Mouse (Mus musculus) lung, postnatal 4 days (tissue): ENCODE data around the gene Wnk2.
A peak's percentile ranks its signal among the peaks of the same experiment; 100 is the strongest.

Experiments used
- DNase-seq, 2 experiments: peaks; one replicate each; pipeline ENCODE4 v3.0.0; 2021

Wnk2 gene

DNA sequence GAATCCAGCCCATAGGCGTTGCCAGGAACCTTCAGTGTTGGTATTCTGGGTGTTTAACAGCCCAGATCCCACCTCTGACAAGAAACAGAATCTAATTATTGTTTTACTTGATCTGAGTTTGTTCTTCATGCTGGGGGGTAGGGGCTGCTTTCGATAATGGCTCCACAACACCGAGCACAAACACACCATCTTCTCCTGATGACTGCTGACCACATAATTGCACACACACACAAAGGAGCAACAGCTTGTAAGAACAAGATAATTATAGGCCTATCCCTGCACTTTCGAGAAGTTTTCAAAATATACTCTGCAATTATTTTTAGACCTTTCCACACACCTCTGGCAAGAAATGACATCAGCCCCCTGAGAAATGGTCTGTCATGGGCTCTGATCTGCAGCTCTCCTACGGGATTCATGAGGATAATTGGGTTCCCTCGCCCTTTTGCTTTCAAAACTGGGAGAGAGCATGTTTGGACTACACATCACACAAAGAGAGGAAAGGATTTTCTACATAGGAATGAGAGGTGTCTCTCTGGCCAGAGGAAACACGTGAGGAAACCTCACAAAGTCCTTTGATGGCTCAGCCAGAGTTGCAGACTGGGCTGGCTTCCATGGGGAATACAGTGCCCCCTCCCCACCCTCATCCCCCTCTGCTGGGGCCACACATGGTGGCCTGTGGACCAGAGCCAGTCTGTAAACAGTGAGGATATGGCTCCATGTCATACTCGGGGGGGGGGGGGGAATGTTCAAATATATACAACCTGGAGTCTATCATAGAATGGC is 118.9 kb downstream of the Wnk2 start:
- no peak for DNase-seq

DNA sequence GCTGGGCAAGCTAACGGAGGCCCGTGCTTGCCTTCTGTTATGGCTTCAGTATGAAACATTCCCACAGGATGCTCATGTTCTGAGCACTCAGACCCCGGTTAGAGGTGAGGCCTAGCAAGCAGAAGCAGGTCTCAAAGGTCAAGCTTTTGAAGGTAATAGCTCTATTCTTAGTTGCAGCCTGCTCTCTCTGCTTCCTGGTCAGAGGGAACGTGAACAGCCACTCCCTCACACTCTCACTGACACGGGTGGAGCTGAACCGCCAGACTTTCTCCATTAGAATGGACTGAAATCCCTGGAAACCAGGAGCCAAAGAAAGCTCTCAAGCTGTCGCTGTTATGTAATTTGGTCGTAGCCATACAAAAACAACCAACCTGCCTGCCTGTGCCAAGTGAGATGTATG is 120.8 kb downstream of the Wnk2 start:
- no peak for DNase-seq

DNA sequence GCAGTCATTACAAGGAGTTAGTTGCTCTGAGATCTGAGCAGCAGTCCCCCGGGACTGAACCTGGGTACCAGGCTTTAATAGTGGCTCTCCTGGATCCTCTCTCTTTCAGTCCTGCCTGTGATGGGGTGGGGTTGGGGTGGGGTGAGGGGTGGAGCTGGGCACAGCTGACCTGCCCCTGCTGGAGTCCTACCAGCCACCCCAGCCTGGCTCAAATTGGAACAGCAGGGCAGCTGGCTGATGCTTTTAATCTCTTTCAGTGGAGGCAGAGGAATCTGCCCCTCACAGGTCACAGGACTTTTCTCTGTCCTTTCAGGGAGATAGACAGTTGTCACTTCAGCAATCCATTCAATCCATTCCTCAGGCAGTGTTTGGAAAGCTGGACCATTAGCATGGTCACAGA is 122.3 kb downstream of the Wnk2 start:
- DNase-seq, result no peak

DNA sequence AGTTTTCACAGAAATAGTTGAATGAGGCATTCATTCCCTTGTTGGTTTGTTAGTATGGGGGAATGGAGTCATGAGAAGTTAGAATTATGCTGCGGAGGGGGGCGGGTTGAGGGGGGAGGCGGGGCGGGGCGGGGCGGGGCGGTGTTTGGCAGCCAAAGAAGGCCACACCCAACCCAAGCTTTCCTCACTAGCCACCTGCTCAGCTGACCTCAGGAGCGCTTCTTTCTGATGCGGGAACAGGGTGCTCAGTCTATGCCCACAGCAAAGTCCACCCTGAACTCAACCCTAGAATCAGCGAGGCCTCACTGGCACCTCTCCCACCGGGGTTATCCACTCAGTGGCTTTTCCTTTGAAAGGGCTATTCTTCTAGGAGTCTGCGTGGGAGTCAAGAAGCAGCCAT is 123.1 kb downstream of the Wnk2 start:
- DNase-seq, result no peak

DNA sequence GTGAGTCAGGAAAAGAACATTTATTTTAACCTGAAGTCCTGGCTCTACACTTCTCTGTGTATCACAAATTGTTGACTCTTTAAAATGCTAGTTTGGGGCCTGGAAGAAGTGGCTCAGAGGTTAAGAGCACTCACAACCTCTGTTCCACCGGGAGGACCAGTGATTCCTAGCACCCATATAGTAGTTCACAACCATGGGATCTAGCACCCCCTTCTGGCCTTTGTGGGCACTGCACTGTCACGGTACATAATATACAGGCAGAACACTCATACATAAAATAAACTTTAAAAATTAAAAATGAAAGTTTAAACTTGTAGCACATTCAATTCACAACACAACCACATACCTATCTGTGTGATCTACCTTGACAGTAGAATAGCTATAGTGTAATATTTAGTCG is 126.1 kb downstream of the Wnk2 start:
- DNase-seq, result peak in 1 of 2 experiments; percentile 44

DNA sequence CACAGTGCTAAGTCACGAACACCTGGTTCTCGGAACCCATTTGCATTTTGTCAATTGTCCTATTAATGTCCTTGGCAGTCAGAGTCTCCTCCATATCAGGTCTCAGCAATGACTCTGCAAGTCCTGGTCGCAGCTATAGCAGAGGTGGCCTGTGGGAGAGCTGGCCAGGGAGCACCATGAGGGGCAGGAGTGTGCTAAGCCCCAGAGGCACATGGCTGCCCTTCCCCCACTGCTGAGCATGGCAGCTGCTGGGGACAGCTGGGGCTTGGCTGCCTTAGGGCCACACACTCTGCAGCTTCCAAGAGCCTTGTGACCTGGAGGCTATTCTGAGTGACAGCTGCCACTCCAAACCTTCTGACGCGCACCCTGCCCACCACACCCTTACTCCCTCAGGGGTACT is 127.7 kb downstream of the Wnk2 start:
- DNase-seq, result no peak

DNA sequence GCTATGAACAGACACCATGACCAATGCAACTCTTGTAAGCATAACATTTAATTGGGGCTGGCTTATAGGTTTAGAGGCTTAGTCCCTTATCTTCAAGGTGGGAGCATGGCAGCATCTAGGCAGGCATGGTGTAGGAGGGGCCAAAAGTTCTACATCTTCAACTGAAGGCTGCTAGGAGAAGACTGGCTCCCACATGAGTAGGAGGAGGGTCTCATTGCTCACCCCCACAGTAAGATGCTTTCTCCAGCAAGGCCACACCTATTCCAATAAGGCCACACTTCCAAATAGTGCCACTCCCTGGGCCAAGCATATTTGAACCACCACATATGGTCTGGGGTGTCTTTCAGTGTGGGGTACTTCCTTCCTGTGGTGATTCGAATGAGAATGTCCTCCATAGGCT is 130.4 kb downstream of the Wnk2 start:
- DNase-seq, result no peak

DNA sequence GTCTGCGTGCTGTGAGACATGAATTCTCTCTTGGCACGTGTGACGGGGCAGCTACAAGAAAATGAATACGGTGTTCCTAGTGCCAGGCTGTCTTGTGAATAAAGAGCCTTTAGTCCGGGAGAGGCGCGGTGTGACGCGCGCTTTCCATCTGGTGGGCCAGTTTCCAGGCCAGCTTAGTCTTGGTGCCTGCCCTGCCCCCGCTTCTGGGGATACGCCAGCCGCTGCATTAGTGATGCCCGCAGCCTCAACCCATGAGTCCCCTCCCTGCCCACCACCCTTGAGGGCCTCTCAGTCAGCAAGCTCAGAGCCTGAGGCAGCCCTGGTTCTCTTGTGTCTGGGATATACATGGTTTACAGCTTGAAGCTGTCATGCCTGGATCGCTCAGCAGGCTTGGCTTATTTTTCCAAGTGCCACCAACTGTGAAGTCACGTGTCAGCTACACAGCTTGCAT is 131.5 kb downstream of the Wnk2 start:
- DNase-seq, result peak; percentile 56 to 71

DNA sequence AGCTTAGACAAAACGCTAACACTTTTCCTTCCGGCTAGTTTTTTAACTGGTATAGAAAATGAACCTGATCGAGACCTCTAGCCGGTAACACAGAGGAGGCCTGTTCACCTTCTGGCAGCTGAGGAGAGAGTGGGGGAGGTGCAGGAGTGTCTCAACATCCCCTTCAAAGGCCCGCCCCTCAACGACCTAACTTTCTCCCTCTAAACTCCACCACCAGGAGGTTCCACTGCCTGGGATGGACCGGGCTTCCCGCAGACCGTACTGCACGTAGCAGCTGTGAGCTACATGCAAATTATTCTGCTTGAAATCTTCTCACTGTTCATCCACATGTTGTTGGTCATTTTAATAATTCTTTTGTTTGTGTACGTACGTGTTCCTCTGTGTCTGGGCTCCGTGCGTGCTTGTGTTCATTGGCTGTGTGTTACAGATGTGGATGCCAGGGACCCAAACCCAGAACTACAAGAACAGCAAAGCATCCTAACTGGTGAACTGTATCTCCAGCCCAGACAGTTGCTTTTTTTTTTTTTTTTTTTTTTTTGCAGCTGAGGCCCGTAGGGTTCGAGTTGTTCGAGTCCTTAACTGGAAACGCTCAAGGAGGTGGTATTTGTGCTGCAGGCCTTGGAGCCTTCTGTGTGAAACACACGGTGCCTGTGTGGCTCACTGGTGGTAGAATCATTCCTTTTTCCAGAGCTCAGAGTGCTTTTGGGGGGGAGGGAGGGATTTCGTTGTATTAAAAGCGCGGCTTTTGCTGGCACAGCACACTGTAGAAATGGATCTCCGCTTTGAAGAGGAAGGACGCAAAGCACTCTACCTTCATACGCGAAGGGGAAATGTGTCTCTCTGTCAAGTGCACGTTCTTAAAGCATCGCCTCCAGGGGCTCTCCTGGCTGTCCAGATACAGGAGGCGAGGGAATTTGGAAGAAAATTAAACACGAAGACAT is 132.2 kb downstream of the Wnk2 start:
- DNase-seq, result peak; percentile 55 to 62

DNA sequence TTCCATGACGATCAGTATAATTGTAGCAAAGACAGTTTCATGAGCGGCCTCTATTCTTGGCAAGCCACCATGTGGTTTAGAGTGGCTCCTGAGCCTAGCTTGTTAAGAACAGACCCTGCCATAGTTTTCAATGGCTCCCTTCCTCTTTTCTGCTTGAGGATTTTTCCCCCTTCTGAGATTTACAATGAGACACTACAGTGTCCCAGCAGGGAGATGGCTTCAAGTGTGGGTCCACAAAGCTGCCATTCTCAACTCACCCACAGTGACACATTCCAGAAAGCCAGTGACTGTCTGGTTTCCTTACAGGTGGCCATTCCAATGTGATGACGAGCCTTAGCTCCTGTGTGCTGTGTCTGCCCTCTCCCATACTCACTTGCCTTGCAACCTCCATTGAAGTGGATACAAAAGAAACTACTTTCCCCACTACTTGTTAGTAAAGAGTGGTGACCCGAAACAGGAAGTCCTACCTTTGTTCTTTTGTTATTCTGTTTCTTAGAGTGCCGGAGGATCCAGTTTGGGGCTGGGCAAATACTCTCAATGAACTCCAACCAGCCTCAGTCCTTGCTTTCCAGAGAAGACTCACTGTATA is 134.5 kb downstream of the Wnk2 start:
- no peak for DNase-seq

DNA sequence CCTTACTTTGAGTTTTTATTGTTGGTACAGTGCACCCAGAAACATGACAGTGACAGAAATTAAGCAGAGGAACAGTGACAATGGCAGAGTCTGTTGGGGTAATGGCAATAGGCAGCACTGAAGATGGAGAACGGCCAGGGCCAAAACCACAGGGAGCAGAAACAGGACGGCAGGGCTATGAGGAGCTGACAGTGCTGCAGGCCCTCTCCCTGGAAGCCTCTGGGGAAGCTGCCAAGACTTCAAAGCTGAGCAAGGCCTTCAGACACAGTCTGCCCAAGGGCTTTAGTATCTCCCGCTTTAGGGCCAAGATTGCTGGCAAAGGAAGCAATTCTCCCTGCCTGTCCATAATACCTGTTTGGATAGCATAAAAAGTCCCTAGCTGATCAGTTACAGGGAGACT is 146.1 kb downstream of the Wnk2 start:
- DNase-seq, result peak; percentile 14 to 41

DNA sequence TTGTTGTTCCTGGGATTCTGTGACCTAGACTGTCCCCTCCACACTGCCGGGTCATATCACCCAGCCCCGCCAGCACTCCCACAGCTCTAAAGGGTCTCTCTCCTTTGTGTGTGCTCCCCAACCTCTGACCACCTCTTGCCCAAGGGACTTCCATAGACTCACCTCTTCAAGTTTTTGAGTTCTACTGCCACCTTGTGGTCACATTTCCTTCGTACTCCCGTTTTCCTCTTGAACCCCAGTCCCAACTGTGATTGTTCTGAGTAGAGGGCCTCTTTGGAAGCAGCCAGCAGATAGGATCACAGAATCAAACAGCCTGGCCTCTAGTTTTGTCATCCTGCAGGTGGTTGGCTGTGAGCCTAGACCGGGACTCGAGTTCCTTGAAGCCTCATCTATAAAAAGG is 149.2 kb downstream of the Wnk2 start:
- DNase-seq, result peak in 1 of 2 experiments; percentile 73

DNA sequence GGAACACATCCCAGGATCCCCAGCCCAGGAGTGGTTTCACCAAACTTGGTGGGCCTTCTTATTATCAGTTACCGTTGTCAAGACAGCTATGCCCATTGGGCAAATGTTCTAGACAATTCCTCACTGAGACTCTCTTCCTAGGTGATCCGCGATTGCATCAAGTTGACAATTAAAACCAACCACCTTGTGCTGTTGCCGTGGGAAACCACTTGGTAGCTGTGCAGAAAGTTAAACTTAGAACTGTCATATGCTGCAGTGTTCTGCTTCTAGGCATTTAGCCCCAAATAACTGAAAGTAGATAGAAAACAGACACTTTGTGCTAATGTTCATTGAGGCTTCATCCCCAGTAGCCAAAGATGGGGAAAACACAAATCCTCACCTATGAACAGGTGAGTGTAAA is 151.1 kb downstream of the Wnk2 start:
- no peak for DNase-seq

DNA sequence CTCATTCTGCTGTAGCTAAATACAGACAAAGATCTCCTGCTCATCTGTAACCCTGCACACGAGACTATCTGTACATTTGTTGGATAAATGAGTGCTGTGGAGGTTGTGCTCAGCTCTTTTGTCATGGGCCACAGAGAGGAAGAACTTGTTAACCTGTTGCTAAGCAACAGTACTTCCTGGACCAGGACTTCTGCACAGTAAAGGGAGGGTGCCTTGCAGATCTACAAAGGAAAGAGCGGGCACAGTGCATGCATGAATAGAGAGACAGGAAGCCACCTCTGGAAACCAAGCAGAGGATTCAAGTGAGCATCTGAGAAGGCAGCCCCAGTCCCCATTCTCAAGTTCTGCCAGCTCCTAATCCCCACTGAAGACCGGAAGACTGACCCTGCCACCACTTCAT is 152.9 kb downstream of the Wnk2 start:
- DNase-seq, result no peak

DNA sequence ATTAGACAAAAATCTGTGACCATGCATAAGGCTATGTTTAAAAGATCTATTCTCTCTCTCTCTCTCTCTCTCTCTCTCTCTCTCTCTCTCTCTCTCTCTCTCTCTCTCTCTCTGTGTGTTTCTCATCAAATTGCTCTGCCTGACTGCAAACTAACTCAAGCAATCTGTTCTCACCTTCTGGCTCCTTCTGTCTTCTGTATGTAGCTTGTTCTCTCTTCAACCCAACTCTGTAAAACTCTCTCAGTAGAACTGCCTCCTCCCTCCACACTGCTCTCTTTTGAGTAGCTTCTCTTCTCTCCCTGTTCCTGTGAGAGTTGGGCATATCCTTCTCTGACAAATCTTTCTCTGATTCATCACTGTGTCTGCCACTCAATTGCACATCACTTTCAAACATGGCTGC is 154.9 kb downstream of the Wnk2 start:
- DNase-seq, result no peak

DNA sequence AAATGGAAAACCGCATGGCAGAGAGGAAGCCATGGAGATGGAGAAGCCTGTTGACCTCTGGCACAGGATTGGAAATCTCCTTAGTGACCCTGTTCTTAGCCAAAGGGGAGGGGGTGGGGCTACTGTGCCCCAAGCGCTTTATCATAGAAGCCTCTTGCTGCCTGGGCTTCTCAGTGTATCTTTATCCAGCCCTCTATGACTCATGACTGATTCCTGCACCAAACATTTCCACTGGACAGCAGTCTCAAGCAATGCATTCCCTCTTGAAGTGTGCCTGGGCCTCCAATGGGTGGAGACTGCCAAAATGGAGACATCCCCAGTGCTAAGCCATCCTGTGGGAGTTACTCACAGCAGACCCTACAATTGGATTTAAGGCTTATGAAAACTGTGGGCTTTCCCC is 157.7 kb downstream of the Wnk2 start:
- no peak for DNase-seq
